Mouse (Mus musculus) T-helper 1 cell (primary cell): ENCODE results near the gene Rsph10b.

Source experiments
- in situ Hi-C: fragments of 300-600 bp; cut with MboI, MseI; formaldehyde crosslinking; loops from one replicate; pipeline ENCODE4 v1.15.1; 2025; ENCODE audit warnings: high pct_unique_total_duplicates

The Rsph10b gene

GRCm38 (mm10) chr5:143932831-143933230 is at the start of gene Rsph10b:
Gene Rsph10b, plus strand, starts transcription at chr5:143933035.
- in situ Hi-C loops: no loop called here

- in situ Hi-C loops: loop anchor here (5.0 kb wide), 1 partner anchor 138 kb away; no protein-coding TSS in a partner anchor
These were observed 47.6 kb upstream of the Rsph10b start for GRCm38 (mm10) chr5:143885274-143885673.

- in situ Hi-C loops: no loop called here
These were observed 42.1 kb upstream of the Rsph10b start for GRCm38 (mm10) chr5:143890741-143891140.

- in situ Hi-C loops: no loop called here
These were observed 40.5 kb upstream of the Rsph10b start for GRCm38 (mm10) chr5:143892255-143892886.

- in situ Hi-C loops: no loop called here
These were observed 39.4 kb upstream of the Rsph10b start for GRCm38 (mm10) chr5:143893396-143893795.

GRCm38 (mm10) chr5:143897635-143898330 is 35.1 kb upstream of the Rsph10b start, which contains the start of gene Ankrd61:
Gene Ankrd61, minus strand, starts transcription at chr5:143897685.
- in situ Hi-C loops: no loop called here

GRCm38 (mm10) chr5:143902111-143902510 is 30.7 kb upstream of the Rsph10b start:
- in situ Hi-C loops: loop anchor here (25.0 kb wide), 2 partner anchors 340 to 910 kb away; no protein-coding TSS in a partner anchor

GRCm38 (mm10) chr5:143903813-143904212 is 29.0 kb upstream of the Rsph10b start:
- in situ Hi-C loops: loop anchor here (25.0 kb wide), 2 partner anchors 342 to 908 kb away; no protein-coding TSS in a partner anchor

GRCm38 (mm10) chr5:143906429-143906828 is 26.4 kb upstream of the Rsph10b start:
- in situ Hi-C loops: loop anchor here (25.0 kb wide), 2 partner anchors 344 to 906 kb away; no protein-coding TSS in a partner anchor

- in situ Hi-C loops: loop anchor here (25.0 kb wide), 2 partner anchors 347 to 903 kb away; no protein-coding TSS in a partner anchor
These were observed 23.9 kb upstream of the Rsph10b start for GRCm38 (mm10) chr5:143908926-143909325.

- in situ Hi-C loops: loop anchor here (25.0 kb wide), 2 partner anchors 347 to 903 kb away; no protein-coding TSS in a partner anchor
These were observed 23.1 kb upstream of the Rsph10b start, which contains the start of the genes Aimp2 and Pms2 for GRCm38 (mm10) chr5:143909417-143910400. Gene Aimp2, minus strand, starts transcription at chr5:143909847. Gene Pms2, plus strand, starts transcription at chr5:143909964.

GRCm38 (mm10) chr5:143916221-143916620 is 16.6 kb upstream of the Rsph10b start:
- in situ Hi-C loops: loop anchor here (25.0 kb wide), 2 partner anchors 354 to 896 kb away; no protein-coding TSS in a partner anchor

- in situ Hi-C loops: loop anchor here (25.0 kb wide), 2 partner anchors 355 to 895 kb away; no protein-coding TSS in a partner anchor
These were observed 15.4 kb upstream of the Rsph10b start for GRCm38 (mm10) chr5:143917418-143917817.

- in situ Hi-C loops: loop anchor here (25.0 kb wide), 2 partner anchors 356 to 894 kb away; no protein-coding TSS in a partner anchor
These were observed 14.7 kb upstream of the Rsph10b start for GRCm38 (mm10) chr5:143918120-143918519.

- in situ Hi-C loops: loop anchor here (25.0 kb wide), 2 partner anchors 363 to 887 kb away; no protein-coding TSS in a partner anchor
These were observed 7.9 kb upstream of the Rsph10b start for GRCm38 (mm10) chr5:143924781-143925452.

GRCm38 (mm10) chr5:143927875-143928274 is 5.0 kb upstream of the Rsph10b start, which contains the start of gene Gm42421:
Gene Gm42421, plus strand, starts transcription at chr5:143928175.
- in situ Hi-C loops: no loop called here

GRCm38 (mm10) chr5:143929291-143929690 is 3.5 kb upstream of the Rsph10b start:
- in situ Hi-C loops: no loop called here

- in situ Hi-C loops: no loop called here
These were observed 2.2 kb upstream of the Rsph10b start for GRCm38 (mm10) chr5:143930656-143931055.

- in situ Hi-C loops: no loop called here
These were observed 813 bp upstream of the Rsph10b start for GRCm38 (mm10) chr5:143931863-143932580.
